Mouse (Mus musculus) cerebellum, adult 2 months (tissue): ENCODE measurements around the gene Pnpla7. TPM values are rescaled to one million over a fixed set of nuclear protein-coding genes. Genes with fewer than 3 reads are reported as not detected.

Source experiments
- DNase-seq, 2 experiments: peaks; one replicate each; pipeline ENCODE4 v3.0.0; 2021
- H3K27ac ChIP-seq: fragments of 200-500 bp; 2 replicates; pipeline ENCODE4 v1.5.1; 2012; ENCODE audit warnings: low read length, control low read depth, inconsistent platforms; ENCODE audit not compliant: insufficient read depth
- H3K27me3 ChIP-seq: fragments of 200-500 bp; 2 replicates; pipeline ENCODE4 v1.6.1; 2012; ENCODE audit warnings: inconsistent platforms, mild to moderate bottlenecking, low read length, moderate library complexity; ENCODE audit not compliant: control insufficient read depth, insufficient read depth
- H3K4me1 ChIP-seq: fragments of 200-500 bp; 2 replicates; pipeline ENCODE4 v1.6.1; 2011; ENCODE audit warnings: low read length; ENCODE audit not compliant: control insufficient read depth, insufficient read depth
- H3K4me3 ChIP-seq: fragments of 200-500 bp; replicated peaks from 2 replicates; pipeline ENCODE3; 2011; ENCODE audit warnings: mild to moderate bottlenecking, low read depth, low read length, control low read depth; ENCODE audit not compliant: insufficient read depth
- CTCF ChIP-seq: fragments of 200-500 bp; IDR thresholded peaks from 2 replicates; pipeline ENCODE4 v1.5.1; 2011; ENCODE audit warnings: low read depth, mild to moderate bottlenecking, control low read depth, low read length, moderate library complexity, borderline replicate concordance; ENCODE audit not compliant: insufficient read depth
- POLR2A ChIP-seq: fragments of 200-500 bp; IDR thresholded peaks from 2 replicates; pipeline ENCODE4 v1.6.1; 2011; ENCODE audit warnings: low read length, control low read depth, borderline replicate concordance; ENCODE audit not compliant: insufficient read depth
- WGBS: fragments of 180-500 bp; shearing (Covaris S2); methylation state at CpG from one replicate; pipeline ENCODE4 v1.1.7; 2018; 5-methylcytosine and 5-hydroxymethylcytosine counted together
- polyA plus RNA-seq: library from polyadenylated mRNA; depleted of rRNA; stranded (reverse); fragments of >200 nt; gene quantifications from 2 replicates; pipeline ENCODE4 v1.2.3, GENCODE M21; 2012; rRNA removed

Pnpla7 gene
- polyA plus RNA-seq: 16.0 and 17.8 TPM in 2 replicates

DNA sequence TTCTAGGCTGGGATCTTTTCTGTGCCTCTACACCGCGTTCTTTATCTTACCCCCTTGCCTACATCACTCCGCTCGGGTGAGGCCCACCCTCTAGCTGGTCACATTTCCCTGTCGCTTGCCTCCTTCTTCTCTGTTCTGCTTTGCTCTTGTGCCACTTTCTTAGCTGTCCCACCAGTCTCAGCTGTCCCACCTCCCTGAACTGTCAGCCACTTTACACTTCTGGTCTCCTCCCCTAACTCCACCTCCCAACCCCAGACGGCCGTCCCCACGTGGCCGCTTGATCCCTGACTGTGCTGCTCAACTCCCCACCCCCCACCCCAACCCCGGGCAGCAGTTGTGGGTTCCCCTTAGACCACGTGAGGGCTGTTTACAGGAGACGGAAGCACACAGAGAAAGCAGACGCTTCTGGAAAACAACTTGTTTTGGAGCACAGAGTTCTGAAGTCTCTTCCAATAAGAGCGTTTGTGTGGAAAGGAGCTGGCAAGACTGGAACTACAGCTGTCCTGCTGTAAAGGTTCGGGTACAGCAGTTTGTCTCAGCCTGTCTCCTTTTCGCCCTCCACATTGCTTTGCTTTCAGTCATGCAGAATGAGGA is at the start of gene Pnpla7:
Pnpla7 (plus strand) TSS at position 330 of the 594 bp plus-strand sequence.
- Histone ChIP-seq H3K4me3 (peak within 1 kb of the TSS; percentile 85), H3K27me3 (no peaks in the 10 kb centered on the region), H3K4me1 (peaks cover 4% of the 10 kb centered on the region; the same call in 1 of the 2 replicates), H3K27ac (peak within 1 kb of the TSS; percentile 55)
- no peak for TF ChIP-seq CTCF
- no peak for TF ChIP-seq POLR2A
- peak; percentile 56 to 69 for DNase-seq
- WGBS: under 1% methylated on average over 16 of the region's 16 CpGs

DNA sequence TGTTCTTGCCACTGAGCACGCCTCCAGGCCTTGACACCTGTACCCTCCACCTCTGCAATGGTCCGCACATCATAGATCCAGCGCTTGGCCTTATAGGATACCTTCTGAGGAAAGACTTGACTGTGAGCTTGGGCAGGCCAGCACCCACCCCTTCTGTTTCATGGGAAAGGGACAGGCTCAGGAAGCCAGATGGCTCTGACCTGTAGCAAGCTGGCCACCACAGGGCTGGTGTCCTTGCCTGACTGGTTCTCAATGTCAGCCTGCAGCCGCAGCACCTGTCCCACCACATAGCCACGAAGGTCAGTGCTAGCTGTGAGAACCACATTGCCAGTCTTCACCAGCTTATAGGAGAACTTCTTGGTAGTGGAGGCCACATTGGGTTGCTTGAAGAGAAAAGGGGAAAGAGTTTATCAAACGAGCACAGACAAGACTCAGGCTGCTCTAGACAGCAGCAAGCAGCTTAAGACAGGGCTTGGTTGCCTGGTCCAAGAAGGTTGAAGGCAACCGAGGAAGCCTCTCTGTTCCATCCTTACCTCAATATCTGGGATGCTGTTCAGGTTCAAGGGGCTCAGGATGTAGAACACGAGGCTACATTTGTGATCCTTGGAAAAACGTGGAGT is 49.4 kb upstream of the Pnpla7 start:
- WGBS: 78% methylated on average over 9 of the region's 9 CpGs
- no peak for DNase-seq
- TF ChIP-seq POLR2A (no peak), CTCF (no peak)

DNA sequence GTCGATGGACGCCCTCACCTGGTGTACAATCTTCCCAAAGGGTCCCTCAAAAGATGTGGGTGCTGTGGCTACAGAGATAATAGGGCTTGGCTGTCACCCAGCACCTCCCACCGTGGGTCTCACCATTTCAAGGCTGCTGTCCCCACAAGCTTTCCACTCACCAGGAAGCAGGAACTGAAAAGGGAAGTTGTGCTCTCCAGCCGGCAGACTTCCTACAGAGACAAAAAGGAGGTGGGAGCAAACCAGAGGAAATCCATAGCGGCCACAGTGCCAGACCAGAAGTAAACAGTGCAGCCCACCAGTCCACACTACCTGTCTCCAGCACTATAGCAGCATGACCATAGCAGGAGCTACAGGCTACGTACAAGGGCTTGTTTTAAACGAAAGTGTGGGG is 48.9 kb upstream of the Pnpla7 start:
- Histone ChIP-seq H3K27me3 (no peaks in the 10 kb centered on the region), H3K4me3 (no peak overlapping the region), H3K27ac (no peak overlapping the region), H3K4me1 (peaks cover 3% of the 10 kb centered on the region; the same call in 1 of the 2 replicates)
- TF ChIP-seq CTCF: no peak
- TF ChIP-seq POLR2A: no peak
- no peak for DNase-seq
- WGBS: 78% methylated on average over 7 of the region's 7 CpGs

More for the DNA sequence above, 49.4 kb upstream of the Pnpla7 start:
- no peak overlapping the region for H3K4me3 ChIP-seq
- peaks cover 3% of the 10 kb centered on the region; the same call in 1 of the 2 replicates for H3K4me1 ChIP-seq
- no peaks in the 10 kb centered on the region for H3K27me3 ChIP-seq
- H3K27ac ChIP-seq: no peak overlapping the region

DNA sequence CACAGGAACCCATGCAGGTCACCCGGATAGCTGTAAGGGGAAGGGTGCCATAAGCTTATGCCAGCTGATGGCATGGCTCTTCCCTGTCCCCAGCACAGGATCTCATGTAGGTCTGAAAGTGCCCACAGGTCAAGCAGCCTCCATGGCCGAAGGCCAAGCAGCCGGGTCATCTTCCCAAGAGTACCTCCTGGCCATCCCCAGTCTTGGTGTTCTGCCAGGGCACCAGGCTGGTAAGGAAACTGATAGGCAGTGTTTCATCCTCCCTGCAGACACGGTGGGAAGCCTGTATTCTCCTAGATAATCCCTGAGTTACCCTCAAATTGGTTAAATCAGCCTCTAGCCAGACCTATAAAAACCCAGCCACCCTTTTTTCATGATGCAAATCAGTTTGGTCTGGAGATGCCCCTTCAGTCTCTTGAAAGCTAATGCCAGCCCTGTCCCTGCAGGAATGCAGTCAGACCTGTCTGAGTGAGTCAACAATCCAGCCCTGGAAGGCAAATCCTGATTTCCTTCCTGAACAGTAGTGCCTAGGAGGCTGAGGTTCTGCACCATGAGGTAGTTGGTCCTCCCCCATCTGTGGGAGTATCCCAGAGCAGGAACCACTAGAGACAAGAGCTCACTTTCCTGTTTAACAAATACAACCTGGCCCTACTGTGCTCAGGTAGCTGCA is 47.9 kb upstream of the Pnpla7 start:
- TF ChIP-seq POLR2A (no peak), CTCF (no peak)
- WGBS: 40% methylated on average over 4 of the region's 4 CpGs
- Histone ChIP-seq H3K27ac (no peak overlapping the region), H3K4me1 (peaks cover 3% of the 10 kb centered on the region; the same call in 1 of the 2 replicates), H3K4me3 (no peak overlapping the region), H3K27me3 (no peaks in the 10 kb centered on the region)
- DNase-seq: peak; percentile 47 to 56

DNA sequence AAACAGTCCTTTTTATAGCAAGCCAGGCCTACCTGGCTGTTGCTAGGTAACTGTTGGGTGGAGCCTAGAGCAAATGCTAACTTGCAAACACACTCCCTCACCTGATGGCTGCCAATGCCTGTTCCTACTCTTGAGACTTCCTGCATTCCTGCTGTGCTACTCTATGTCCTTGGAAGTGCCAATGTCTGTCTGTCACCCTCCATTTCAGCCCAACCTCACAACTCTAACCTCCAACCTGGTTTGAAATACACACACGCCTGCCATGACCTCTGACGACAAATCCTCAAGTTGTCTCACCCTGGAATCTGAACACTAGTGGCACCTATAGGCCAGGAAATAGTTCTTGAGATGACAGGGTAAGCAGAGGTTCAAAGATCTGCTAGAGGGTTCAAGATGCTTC is 46.7 kb upstream of the Pnpla7 start:
- H3K4me1 ChIP-seq: peaks cover 9% of the 10 kb centered on the region
- H3K27me3 ChIP-seq: no peaks in the 10 kb centered on the region
- H3K27ac ChIP-seq: no peak overlapping the region
- H3K4me3 ChIP-seq: no peak overlapping the region
- no peak for DNase-seq
- WGBS: 72% methylated on average over 2 of the region's 2 CpGs
- no peak for TF ChIP-seq CTCF
- TF ChIP-seq POLR2A: no peak

DNA sequence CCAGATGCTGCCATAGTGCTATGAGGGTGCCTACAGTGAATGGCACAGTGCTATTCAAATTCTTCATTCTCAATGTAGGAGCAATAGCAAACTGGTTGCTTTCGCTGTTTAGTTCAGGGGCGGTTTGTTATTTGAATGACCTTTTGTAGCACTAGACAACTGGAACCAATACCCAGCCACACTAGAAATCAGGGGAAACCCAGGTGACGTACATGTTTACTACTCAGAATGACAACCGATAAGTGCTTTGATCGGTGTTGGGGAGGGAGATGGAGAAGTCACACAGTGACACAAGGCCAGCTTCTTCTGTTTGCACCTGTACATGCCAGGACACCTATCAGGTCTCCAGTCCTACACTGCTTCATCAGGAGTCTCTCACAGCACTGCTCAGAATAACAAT is 46.2 kb upstream of the Pnpla7 start:
- WGBS: 96% methylated on average over 5 of the region's 5 CpGs
- TF ChIP-seq POLR2A: no peak
- no peak for TF ChIP-seq CTCF

DNA sequence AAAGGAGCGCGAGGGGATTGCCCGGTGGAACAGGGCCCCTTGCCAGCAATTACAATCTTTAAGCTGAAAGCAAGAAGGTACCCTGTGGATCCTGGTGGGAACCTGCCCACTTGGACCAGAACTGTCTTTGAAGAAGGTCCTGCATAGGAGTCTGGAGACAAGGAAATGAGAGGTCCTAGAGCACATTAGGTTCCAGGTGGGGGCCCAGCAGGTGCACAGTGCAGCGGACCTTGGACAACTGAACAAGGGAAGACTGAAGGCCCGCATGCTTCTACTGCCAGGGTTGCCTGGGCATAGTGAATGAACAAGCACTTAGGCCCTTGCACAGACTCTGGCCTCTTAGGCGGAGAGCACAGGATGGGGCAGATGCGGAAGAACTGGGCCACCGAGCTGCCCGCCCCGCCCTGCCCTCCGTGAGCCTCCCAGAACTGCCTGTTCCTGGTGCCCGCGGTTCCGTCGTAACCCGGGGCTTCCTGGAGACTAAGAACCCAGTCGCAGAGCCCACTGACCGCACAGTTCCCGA is 41.3 kb upstream of the Pnpla7 start:
- DNase-seq: peak; percentile 58 to 64
- whole genome bisulfite sequencing: 3% methylated on average over 19 of the region's 19 CpGs

More for the DNA sequence above, 46.2 kb upstream of the Pnpla7 start:
- peaks cover 9% of the 10 kb centered on the region for H3K4me1 ChIP-seq
- no peak overlapping the region for H3K27ac ChIP-seq
- H3K27me3 ChIP-seq: no peaks in the 10 kb centered on the region
- no peak for DNase-seq
- no peak overlapping the region for H3K4me3 ChIP-seq

More for the DNA sequence above, 41.3 kb upstream of the Pnpla7 start:
- TF ChIP-seq CTCF (no peak), POLR2A (no peak)
- Histone ChIP-seq H3K27me3 (no peaks in the 10 kb centered on the region), H3K4me3 (peak overlapping the region; percentile 64), H3K4me1 (peaks cover 6% of the 10 kb centered on the region), H3K27ac (peak overlapping the region; percentile 1; the same call in 1 of the 2 replicates)
